Mouse (Mus musculus): Measurements from ENCODE around the gene Fam161b. TPM values are rescaled to one million over a fixed set of nuclear protein-coding genes. Genes with fewer than 3 reads are reported as not detected.

The Fam161b gene
- total RNA-seq (2023) = under 1 TPM; 0.48 to 0.93 TPM

DNA sequence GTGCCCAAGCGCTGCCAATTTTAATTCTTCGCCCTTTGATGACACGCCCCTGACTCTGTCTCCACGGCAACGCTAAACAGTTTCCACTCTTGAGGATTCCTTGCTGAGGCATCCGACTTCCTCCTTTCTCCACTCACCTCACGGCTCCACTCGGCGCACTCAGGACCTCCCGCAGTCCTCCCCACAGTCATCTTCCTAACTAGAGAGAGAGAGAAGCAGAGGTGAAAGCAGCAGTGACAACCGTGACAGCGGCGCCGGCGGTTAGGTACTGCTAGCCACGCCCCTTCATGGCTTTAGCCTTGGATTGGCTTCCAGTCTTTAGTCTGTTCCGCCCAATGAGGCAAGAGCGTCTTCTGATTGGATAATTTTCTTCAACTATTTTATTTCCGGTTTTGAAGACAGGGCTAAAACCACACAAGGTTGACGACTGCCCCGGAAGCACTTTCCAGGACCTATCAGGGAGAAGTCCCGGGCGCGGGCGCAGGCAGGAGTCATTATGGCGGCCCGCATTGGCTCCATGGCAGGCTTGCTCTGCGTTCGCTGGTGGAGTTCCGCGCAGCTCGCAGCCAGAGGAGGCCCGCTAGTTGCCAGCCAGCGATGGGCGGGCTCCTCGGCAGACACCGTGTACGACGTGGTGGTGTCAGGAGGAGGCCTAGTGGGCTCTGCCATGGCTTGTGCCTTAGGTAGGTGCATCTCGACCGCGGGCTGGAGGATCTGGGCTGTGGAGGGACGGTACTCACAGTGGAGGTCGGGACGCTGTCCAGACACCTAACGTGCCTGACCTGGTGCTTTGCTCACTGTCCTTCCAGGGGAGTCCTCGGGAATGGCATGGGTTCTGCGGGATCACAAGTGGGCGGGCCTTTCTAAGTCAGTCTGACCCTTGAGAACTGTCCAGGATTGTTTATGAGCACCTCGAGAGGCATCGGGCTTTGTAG is at the start of gene Fam161b, which contains the start of gene Coq6:
TSS of gene Fam161b (minus strand) at position 279 of the 935 bp plus-strand sequence.
TSS of gene Coq6 (plus strand) at position 103 of the 935 bp plus-strand sequence.

DNA sequence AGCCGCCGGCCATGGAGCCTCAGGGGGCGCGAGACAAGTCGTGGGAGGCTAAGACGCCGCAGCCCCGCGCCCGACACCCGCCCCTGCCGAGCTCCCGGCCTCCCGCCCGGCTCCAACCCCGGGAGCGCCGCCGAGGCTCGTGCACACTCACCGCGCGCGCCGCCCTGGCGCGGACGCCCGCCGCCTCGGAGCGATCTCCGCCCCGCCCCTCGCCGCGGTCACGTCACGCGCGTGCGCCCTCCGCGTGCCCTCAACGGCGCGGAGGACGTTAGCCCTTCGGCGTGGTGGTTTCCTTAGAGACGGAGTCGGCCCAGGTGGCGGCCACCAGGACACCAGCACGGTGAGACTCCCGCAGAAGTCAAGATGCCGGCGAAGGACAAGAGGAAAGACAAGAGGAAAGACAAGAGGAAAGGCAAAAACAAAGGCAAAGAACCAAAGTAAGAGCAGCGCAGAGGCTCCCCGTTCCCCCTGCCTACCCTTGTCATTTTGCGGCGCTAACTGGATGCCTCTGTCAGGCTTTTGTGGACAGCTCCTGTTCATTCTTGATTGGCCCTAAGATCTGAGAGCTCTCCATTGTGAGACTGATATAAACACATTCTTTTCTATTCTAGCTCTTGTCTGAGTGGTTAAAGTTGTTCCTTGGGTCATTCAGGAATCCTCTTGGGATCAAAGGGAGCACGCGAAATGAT is 47.3 kb upstream of the Fam161b start, which contains the start of the genes Entpd5 and Bbof1:
TSS of gene Entpd5 (minus strand) at position 211 of the 689 bp plus-strand sequence.
TSS of gene Bbof1 (plus strand) at position 253 of the 689 bp plus-strand sequence.

DNA sequence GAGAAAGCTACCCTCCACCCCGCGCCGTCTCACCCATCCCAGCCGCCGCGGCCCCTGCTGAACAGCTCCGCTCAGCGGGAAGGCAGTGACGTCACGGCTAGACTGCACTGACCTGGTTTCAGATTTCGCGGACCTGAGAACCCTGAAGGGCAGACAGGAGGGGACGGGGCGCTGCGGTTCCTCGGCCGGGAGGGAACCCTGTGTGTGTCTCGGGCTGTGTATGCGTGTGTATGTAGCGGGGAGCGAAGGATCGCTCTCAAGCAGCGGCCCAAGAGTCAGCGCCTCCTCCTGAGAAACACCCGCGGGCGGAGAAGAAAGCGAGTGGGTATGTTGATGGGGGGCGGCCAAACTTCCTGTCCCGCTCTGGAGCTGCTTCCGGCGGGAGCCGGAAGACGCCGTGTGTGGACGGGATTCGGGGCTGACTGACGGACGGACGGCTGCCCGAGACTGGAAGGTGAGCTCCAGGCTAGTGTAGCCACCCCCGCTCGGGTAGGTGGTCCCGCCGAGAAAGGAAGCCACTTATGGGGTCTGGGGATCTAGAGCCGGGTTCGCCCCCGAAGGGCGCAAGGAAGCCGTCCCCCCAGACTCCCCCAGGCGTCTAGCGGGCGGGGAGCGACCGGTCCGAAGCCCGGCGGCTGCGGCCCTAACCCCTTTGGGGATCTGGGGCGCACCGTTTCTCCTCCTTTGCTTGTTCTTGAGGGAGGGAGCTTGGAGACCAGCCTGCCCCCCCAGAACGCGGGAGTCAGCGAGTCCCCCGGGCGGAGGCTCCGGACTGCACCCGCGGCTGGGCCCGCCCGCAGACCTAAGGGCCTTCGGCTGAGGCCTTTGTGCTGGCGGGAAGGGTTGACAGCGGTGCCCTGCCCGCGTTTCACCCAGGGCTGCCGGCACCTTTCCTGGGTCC is 44.7 kb downstream of the Fam161b start, which contains the start of gene Zfp410:
TSS of gene Zfp410 (plus strand) at position 132 of the 901 bp plus-strand sequence.

Other genes starting within 250 kb of the Fam161b start
- 1 to 10 TPM in 1 of 2 experiments, under 1 TPM in 1; 0.18 to 1.3 TPM for gene Dnal1, start 247.5 kb downstream of the Fam161b start, total RNA-seq (2023)
- 1 to 10 TPM; 1.9 to 2.9 TPM for gene Pnma1, start 213.3 kb downstream of the Fam161b start, total RNA-seq (2023)
- 10 to 100 TPM; 66.3 to 71.8 TPM for gene Elmsan1, start 143.0 kb downstream of the Fam161b start, total RNA-seq (2023)
- gene Ptgr2, start 76.6 kb downstream of the Fam161b start, total RNA-seq (2023) = 10 to 100 TPM; 15.0 to 16.0 TPM
- 10 to 100 TPM; 32.5 to 32.6 TPM for gene Zfp410, start 45.0 kb downstream of the Fam161b start, total RNA-seq (2023)
- gene Coq6, start 176 bp downstream of the Fam161b start, total RNA-seq (2023) = 10 to 100 TPM; 13.4 to 13.5 TPM
- gene Entpd5, start 47.2 kb upstream of the Fam161b start, total RNA-seq (2023) = 10 to 100 TPM; 18.4 to 20.1 TPM
- under 1 TPM; 0.31 to 0.46 TPM for gene Bbof1, start 47.2 kb upstream of the Fam161b start, total RNA-seq (2023)
- gene Rnf113a2, start 55.4 kb upstream of the Fam161b start, total RNA-seq (2023) = 10 to 100 TPM; 17.4 to 20.0 TPM
- gene Aldh6a1, start 89.2 kb upstream of the Fam161b start, total RNA-seq (2023) = 1 to 10 TPM; 2.6 to 4.3 TPM
- 1 to 10 TPM; 7.9 to 8.2 TPM for gene Lin52, start 89.6 kb upstream of the Fam161b start, total RNA-seq (2023)
- not detected for gene Vsx2, start 207.9 kb upstream of the Fam161b start, total RNA-seq (2023)